Mouse (Mus musculus) thymus, adult 2 months (tissue): ENCODE data around the gene Ccdc185.

Experiments used
- CTCF ChIP-seq: fragments of 200-500 bp; IDR thresholded peaks from 2 replicates; pipeline ENCODE4 v1.5.1; 2012; ENCODE audit warnings: mild to moderate bottlenecking, control low read depth, low read length, moderate library complexity, borderline replicate concordance; ENCODE audit not compliant: control insufficient read depth, poor library complexity, insufficient read depth; ENCODE audit errors: extremely low read depth
- POLR2A ChIP-seq: fragments of 200-500 bp; IDR thresholded peaks from 2 replicates; pipeline ENCODE4 v1.6.1; 2012; ENCODE audit warnings: mild to moderate bottlenecking, low read length, control low read depth, moderate library complexity; ENCODE audit not compliant: control insufficient read depth, poor library complexity, insufficient read depth; ENCODE audit errors: extremely low read depth

GRCm38 (mm10) chr1:182784784-182785183 lies 35.8 kb upstream of the Ccdc185 start:
- no peak for TF ChIP-seq CTCF
- TF ChIP-seq POLR2A = no peak
